Mouse (Mus musculus) kidney, embryonic 14.5 days (tissue): Measurements from ENCODE around the gene Elmo1. TPM values are rescaled to one million over a fixed set of nuclear protein-coding genes. Genes with fewer than 3 reads are reported as not detected.

Experiments
- ATAC-seq: fragments of 200-750 bp; cut with Nextera tagmentation; 2 replicates; pipeline ENCODE4 v1.8.0; 2017; ENCODE audit warnings: moderate number of reproducible peaks, mild to moderate bottlenecking, moderate TSS enrichment, moderate library complexity; ENCODE audit not compliant: low FRiP score, low TSS enrichment
- H3K27ac ChIP-seq: fragments of 300-500 bp; sonication (generic); 2 replicates; pipeline ENCODE4 v1.5.1; 2014; ENCODE audit warnings: low read depth, mild to moderate bottlenecking, low read length, moderate library complexity, mixed read lengths
- H3K27me3 ChIP-seq: fragments of 300-500 bp; sonication (generic); 2 replicates; pipeline ENCODE4 v1.6.1; 2014; ENCODE audit warnings: mild to moderate bottlenecking, low read length; ENCODE audit not compliant: control insufficient read depth, insufficient read depth
- H3K36me3 ChIP-seq: fragments of 300-500 bp; sonication (generic); 2 replicates; pipeline ENCODE4 v1.6.1; 2014; ENCODE audit warnings: low read length, mixed read lengths; ENCODE audit not compliant: control insufficient read depth, insufficient read depth
- H3K4me1 ChIP-seq: fragments of 300-500 bp; sonication (generic); 2 replicates; pipeline ENCODE4 v1.6.1; 2014; ENCODE audit warnings: low read length, mixed read lengths; ENCODE audit not compliant: control insufficient read depth, insufficient read depth
- H3K4me2 ChIP-seq: fragments of 300-500 bp; sonication (generic); replicated peaks from 2 replicates; pipeline ENCODE4 v1.6.1; 2014; ENCODE audit warnings: low read depth, mild to moderate bottlenecking, low read length
- H3K4me3 ChIP-seq: fragments of 300-500 bp; sonication (generic); 2 replicates; pipeline ENCODE4 v1.5.1; 2014; ENCODE audit warnings: mild to moderate bottlenecking, low read length
- H3K9ac ChIP-seq: fragments of 300-500 bp; sonication (generic); 2 replicates; pipeline ENCODE4 v1.6.1; 2014; ENCODE audit warnings: low read depth, mild to moderate bottlenecking, low read length, moderate library complexity
- H3K9me3 ChIP-seq: fragments of 300-500 bp; sonication (generic); 2 replicates; pipeline ENCODE4 v1.6.1; 2016; ENCODE audit warnings: low read length; ENCODE audit not compliant: control insufficient read depth
- WGBS: fragments of 180-500 bp; shearing (Covaris S2); extraction: QIAGEN DNeasy Blood & Tissue Kit; methylation state at CpG from one replicate; pipeline ENCODE4 v1.1.7; 2014; 5-methylcytosine and 5-hydroxymethylcytosine counted together
- polyA plus RNA-seq: library from polyadenylated mRNA; unstranded; fragments of >200 nt; fragmentation: Nextera tagmentation; extraction: Ambion mirVana; gene quantifications from 2 replicates; pipeline ENCODE4 v1.2.1, GENCODE M21; 2014

Elmo1 gene
- polyA plus RNA-seq, 1 experiment from 2014 or later: 15.4 TPM

DNA sequence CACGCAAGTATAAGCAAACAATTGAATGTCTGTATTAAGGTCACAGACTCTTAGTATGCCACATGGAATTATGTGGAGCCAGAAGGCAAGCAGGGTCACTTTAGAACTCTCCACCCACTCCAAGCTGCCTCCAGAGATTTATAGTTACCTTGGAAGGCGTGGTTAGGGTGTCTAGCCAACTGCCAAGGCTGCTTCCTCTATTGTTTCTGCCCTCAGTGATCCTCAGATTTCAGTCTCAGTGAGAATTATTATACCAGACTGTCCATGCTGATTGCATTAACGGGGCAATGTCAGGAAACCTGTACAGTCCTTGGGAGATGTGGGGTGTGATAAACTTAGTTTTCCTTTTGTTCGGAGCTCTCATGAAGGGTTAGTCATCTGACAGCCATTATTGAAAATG is 90.9 kb downstream of the Elmo1 start:
- 31% methylated on average over 4 of the region's 4 CpGs for WGBS
- peak; percentile 45; the same call in 1 of the 2 replicates for ATAC-seq
- no peaks in the 10 kb centered on the region for H3K27me3 ChIP-seq
- no peaks in the 10 kb centered on the region for H3K36me3 ChIP-seq
- H3K9ac ChIP-seq: no peak overlapping the region
- no peak overlapping the region for H3K4me3 ChIP-seq
- no peak overlapping the region for H3K27ac ChIP-seq
- H3K9me3 ChIP-seq: no peaks in the 10 kb centered on the region
- peaks cover 15% of the 10 kb centered on the region; the same call in 1 of the 2 replicates for H3K4me1 ChIP-seq
- no peak overlapping the region for H3K4me2 ChIP-seq

DNA sequence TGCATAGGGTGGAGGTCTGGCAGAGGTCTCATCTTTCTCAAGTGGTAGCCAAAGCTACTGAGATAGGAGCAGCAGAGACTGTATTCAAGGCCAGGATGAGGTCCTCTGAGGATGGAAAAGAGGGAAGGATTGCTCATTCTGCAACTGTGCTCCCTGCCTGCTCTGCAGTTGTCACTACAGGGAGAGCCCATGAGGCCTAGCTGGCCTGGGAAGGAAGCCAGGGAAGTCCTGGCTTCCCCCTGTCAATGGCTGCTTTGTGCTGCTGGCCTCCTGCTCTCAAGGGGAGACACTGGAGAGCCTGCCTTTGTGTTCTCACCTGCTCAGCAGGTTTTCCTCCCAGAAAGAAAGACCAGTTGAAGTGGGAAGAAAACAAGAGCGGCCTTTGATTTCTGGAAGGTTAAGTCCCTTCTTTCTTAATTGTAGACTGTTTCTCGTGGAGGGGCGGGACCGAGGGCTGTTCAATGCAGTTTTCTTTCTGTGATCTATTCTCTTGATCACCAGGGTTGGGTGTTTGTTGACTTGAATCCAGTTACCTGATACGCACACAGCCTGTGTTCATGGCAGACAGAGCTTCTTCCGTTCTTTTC is 91.9 kb downstream of the Elmo1 start:
- Histone ChIP-seq H3K27me3 (no peaks in the 10 kb centered on the region), H3K9me3 (no peaks in the 10 kb centered on the region), H3K27ac (peak overlapping the region; percentile 53), H3K4me1 (peaks cover 15% of the 10 kb centered on the region; the same call in 1 of the 2 replicates), H3K36me3 (no peaks in the 10 kb centered on the region), H3K9ac (no peak overlapping the region), H3K4me2 (no peak overlapping the region), H3K4me3 (no peak overlapping the region)
- WGBS: 61% methylated on average over 6 of the region's 6 CpGs
- ATAC-seq: peak; percentile 30; the same call in 1 of the 2 replicates

GRCm38 (mm10) chr13:20183512-20184238 is 93.3 kb downstream of the Elmo1 start:
- H3K27me3 ChIP-seq: no peaks in the 10 kb centered on the region
- no peak overlapping the region for H3K9ac ChIP-seq
- H3K4me3 ChIP-seq: no peak overlapping the region
- no peak overlapping the region; the same call in 1 of the 2 replicates for H3K4me2 ChIP-seq
- 14% methylated on average over 9 of the region's 9 CpGs for WGBS
- H3K9me3 ChIP-seq: no peaks in the 10 kb centered on the region
- no peaks in the 10 kb centered on the region for H3K36me3 ChIP-seq
- H3K27ac ChIP-seq: peak overlapping the region; percentile 17; the same call in 1 of the 2 replicates
- peaks cover 15% of the 10 kb centered on the region; the same call in 1 of the 2 replicates for H3K4me1 ChIP-seq
- no peak for ATAC-seq

DNA sequence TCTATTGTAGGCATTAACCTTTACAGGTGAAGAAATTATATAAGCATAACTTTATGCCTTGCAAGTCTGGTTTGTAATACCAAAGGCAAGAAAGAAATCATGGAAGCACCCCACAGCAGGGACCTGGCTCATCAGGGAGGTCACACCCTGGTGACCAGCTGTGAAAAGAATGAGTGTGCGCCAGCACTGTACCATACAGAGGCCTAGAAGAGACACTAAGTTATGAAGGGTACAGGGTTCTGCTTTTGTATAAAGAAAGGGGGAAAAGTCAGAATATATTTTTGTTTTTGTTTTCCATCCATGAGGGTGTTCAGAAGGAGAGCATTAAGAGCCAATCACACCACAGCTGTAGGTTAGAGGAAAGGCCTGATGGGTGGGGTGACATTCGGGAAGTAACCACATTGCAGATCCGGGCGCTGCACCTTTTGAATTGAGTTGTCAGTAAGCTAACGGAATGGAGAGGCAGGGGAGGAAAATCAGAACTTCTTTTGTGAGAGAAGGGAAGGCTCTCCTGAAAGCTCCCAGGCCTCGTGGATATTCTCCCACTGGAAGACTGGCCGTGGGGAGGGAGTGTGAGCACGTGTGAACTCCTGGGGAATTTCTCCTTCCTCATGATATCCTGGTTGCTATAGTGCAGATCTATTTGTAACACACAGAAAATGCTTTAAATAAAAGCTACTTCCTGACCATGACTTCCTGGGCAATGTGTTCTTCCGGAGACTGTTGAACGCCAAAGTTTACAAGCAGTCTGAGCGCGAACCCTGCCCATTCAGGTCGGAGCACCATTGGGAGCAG is 94.0 kb downstream of the Elmo1 start:
- H3K27ac ChIP-seq: no peak overlapping the region; the same call in 1 of the 2 replicates
- H3K9ac ChIP-seq: no peak overlapping the region
- no peak overlapping the region for H3K4me3 ChIP-seq
- H3K4me2 ChIP-seq: no peak overlapping the region
- no peaks in the 10 kb centered on the region for H3K9me3 ChIP-seq
- no peaks in the 10 kb centered on the region for H3K27me3 ChIP-seq
- H3K4me1 ChIP-seq: peaks cover 15% of the 10 kb centered on the region; the same call in 1 of the 2 replicates
- no peak for ATAC-seq
- H3K36me3 ChIP-seq: no peaks in the 10 kb centered on the region
- 76% methylated on average over 13 of the region's 13 CpGs for WGBS

- Histone ChIP-seq H3K27ac (no peak overlapping the region; the same call in 1 of the 2 replicates), H3K4me1 (peaks cover 15% of the 10 kb centered on the region; the same call in 1 of the 2 replicates), H3K9me3 (no peaks in the 10 kb centered on the region), H3K36me3 (no peaks in the 10 kb centered on the region), H3K9ac (no peak overlapping the region), H3K4me2 (no peak overlapping the region; the same call in 1 of the 2 replicates), H3K27me3 (no peaks in the 10 kb centered on the region), H3K4me3 (no peak overlapping the region; the same call in 1 of the 2 replicates)
- ATAC-seq: no peak
- WGBS: 89% methylated on average over 20 of the region's 20 CpGs
Measured at GRCm38 (mm10) chr13:20185034-20185846, 94.8 kb downstream of the Elmo1 start.

DNA sequence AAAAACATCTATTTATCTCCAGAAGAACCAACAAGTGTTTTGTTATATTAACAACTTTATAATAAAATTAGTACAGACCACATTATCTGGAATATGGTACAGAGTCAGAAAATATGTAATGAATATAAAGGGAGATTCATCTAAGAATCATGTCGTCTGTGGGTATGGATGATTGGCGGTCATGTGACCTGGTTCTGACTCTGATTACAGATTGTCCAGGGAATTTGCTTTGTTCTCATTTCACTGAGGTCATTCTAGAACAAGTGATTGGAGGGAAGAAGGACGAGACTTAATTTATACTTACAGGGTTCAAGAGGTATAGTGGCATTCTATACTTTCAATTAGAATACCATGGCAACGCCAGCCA is 95.4 kb downstream of the Elmo1 start:
- no peak overlapping the region for H3K4me2 ChIP-seq
- no peak for ATAC-seq

DNA sequence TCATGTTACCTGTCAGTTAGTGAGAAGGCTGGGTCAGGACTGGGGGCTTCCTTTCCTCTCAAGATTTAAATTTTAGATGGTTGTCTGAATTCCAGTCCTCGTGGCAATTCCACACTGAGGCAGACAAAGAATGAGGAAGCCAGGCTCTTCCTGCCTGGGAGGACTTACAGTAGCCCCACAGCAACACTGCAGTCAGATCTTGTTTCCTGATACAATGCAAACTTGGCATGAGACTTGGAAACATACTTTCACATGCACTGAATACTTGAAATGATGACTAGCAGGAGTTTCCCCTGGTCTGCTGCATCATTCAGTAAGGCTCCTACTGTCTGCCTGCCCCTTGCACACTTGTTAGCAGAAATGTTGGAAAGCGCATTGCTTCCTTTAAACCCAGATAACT is 97.3 kb downstream of the Elmo1 start:
- Histone ChIP-seq H3K4me3 (no peak overlapping the region), H3K4me2 (no peak overlapping the region), H3K9ac (no peak overlapping the region), H3K36me3 (no peaks in the 10 kb centered on the region), H3K27me3 (no peaks in the 10 kb centered on the region), H3K4me1 (peaks cover 10% of the 10 kb centered on the region; the same call in 1 of the 2 replicates), H3K9me3 (no peaks in the 10 kb centered on the region), H3K27ac (no peak overlapping the region)
- WGBS: 67% methylated on average over 2 of the region's 2 CpGs
- no peak for ATAC-seq

More for the DNA sequence above, 95.4 kb downstream of the Elmo1 start:
- Histone ChIP-seq H3K36me3 (no peaks in the 10 kb centered on the region), H3K9me3 (no peaks in the 10 kb centered on the region), H3K27ac (no peak overlapping the region), H3K4me1 (peaks cover 15% of the 10 kb centered on the region; the same call in 1 of the 2 replicates), H3K9ac (no peak overlapping the region), H3K27me3 (no peaks in the 10 kb centered on the region), H3K4me3 (no peak overlapping the region)
- 86% methylated on average over 4 of the region's 4 CpGs for WGBS

- no peaks in the 10 kb centered on the region for H3K9me3 ChIP-seq
- H3K4me2 ChIP-seq: no peak overlapping the region
- H3K4me3 ChIP-seq: no peak overlapping the region
- 90% methylated on average over 6 of the region's 6 CpGs for WGBS
- no peaks in the 10 kb centered on the region for H3K4me1 ChIP-seq
- no peak overlapping the region for H3K9ac ChIP-seq
- H3K36me3 ChIP-seq: no peaks in the 10 kb centered on the region
- ATAC-seq: no peak
- no peaks in the 10 kb centered on the region for H3K27me3 ChIP-seq
- no peak overlapping the region for H3K27ac ChIP-seq
Measured at GRCm38 (mm10) chr13:20192009-20192584, 101.7 kb downstream of the Elmo1 start.
